7 mouse cellular contexts compared by ENCODE assay signal in the genomic region with DNA sequence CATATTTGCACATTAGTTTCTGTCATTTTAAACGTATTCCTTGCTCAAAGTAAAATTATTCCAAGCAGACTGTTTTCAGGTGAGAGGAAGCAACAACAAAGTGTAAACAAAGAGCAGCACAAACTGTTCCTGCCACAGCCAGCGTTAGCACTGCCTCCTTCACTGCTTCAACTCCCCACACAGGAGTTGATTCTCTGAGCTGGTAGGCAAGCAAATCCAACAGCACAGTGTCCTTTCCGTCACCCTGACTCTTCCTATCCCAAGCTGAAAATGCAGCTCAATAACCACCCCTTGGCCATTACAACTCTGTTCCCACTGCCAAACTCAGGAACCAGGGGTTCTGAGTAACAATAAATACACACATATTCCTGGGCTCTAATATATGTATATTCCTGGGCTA. TPM values are rescaled to one million over a fixed set of nuclear protein-coding genes. Genes with fewer than 3 reads are reported as not detected.
DNase-seq lines count a peak whose midpoint lies in the region; ATAC-seq and TF ChIP-seq lines count a peak whose summit lies in the region.

No protein-coding gene starts in this region.

- DNase-seq in spleen, adult 2 months (ENCODE audit: low read depth in 1 of 2, low spot score in 2 of 2), result no peak
- no peak for DNase-seq in spleen, postnatal 10 days (ENCODE audit: low spot score in 2 of 2)
- DNase-seq in forebrain, embryonic 10.5 days (ENCODE audit: extremely low spot score, low spot score), result no peak
- DNase-seq in cerebellum, postnatal 25 days, result no peak
- DNase-seq in adrenal gland, adult 8-10 months, result no peak

- ATAC-seq in limb, embryonic 12.5 days (ENCODE audit: insufficient number of reproducible peaks, insufficient read depth, low FRiP score, low TSS enrichment, low read depth), result no peak
- no peak for ATAC-seq in stomach, embryonic 15.5 days (ENCODE audit: insufficient read depth, low FRiP score, low read depth)

- peak overlapping the region; percentile 45; the same call in 1 of the 2 replicates for H3K9ac ChIP-seq in limb, embryonic 12.5 days (replicated peaks)
- H3K9ac ChIP-seq in stomach, embryonic 15.5 days, result no peak overlapping the region

- TF ChIP-seq CTCF in spleen, adult 2 months (IDR thresholded peaks at IDR 0.05; ENCODE audit: extremely low read depth, insufficient read depth, insufficient read length, insufficient replicate concordance), result no peak

- H3K4me1 ChIP-seq in spleen, adult 2 months (ENCODE audit: control insufficient read depth, insufficient read depth, insufficient read length), result peaks cover 9% of the 10 kb centered on the region; the same call in 1 of the 2 replicates
- peaks cover 54% of the 10 kb centered on the region for H3K4me1 ChIP-seq in forebrain, embryonic 10.5 days
- H3K4me1 ChIP-seq in limb, embryonic 12.5 days (replicated peaks), result peaks cover 39% of the 10 kb centered on the region
- peaks cover 8% of the 10 kb centered on the region; the same call in 1 of the 2 replicates for H3K4me1 ChIP-seq in stomach, embryonic 15.5 days

- no peaks in the 10 kb centered on the region for H3K27me3 ChIP-seq in spleen, adult 2 months (ENCODE audit: control insufficient read depth, insufficient read depth, low read length)
- H3K27me3 ChIP-seq in forebrain, embryonic 10.5 days (ENCODE audit: poor library complexity, severe bottlenecking), result no peaks in the 10 kb centered on the region
- no peaks in the 10 kb centered on the region for H3K27me3 ChIP-seq in limb, embryonic 12.5 days
- no peaks in the 10 kb centered on the region for H3K27me3 ChIP-seq in stomach, embryonic 15.5 days (replicated peaks)

- H3K4me2 ChIP-seq in limb, embryonic 12.5 days, result peak overlapping the region; percentile 90
- H3K4me2 ChIP-seq in stomach, embryonic 15.5 days, result peak overlapping the region; percentile 56

- no peaks in the 10 kb centered on the region for H3K36me3 ChIP-seq in spleen, adult 2 months (ENCODE audit: control insufficient read depth, insufficient read depth, low read length)
- H3K36me3 ChIP-seq in forebrain, embryonic 10.5 days (replicated peaks), result peaks cover 7% of the 10 kb centered on the region; the same call in 1 of the 2 replicates
- no peaks in the 10 kb centered on the region for H3K36me3 ChIP-seq in limb, embryonic 12.5 days
- no peaks in the 10 kb centered on the region for H3K36me3 ChIP-seq in stomach, embryonic 15.5 days

- WGBS in spleen, adult 2 months, result 41% methylated on average over 3 of the region's 3 CpGs
- 26% methylated on average over 3 of the region's 3 CpGs for WGBS in forebrain, embryonic 10.5 days
- 13% methylated on average over 3 of the region's 3 CpGs for WGBS in limb, embryonic 12.5 days
- 12% methylated on average over 3 of the region's 3 CpGs for WGBS in stomach, embryonic 15.5 days

- H3K9me3 ChIP-seq in forebrain, embryonic 10.5 days, result no peaks in the 10 kb centered on the region
- H3K9me3 ChIP-seq in limb, embryonic 12.5 days, result no peaks in the 10 kb centered on the region
- H3K9me3 ChIP-seq in stomach, embryonic 15.5 days, result no peaks in the 10 kb centered on the region

- peak overlapping the region; percentile 37; the same call in 1 of the 2 replicates for H3K4me3 ChIP-seq in spleen, adult 2 months (ENCODE audit: extremely low read depth, insufficient read depth, insufficient read length)
- peak overlapping the region; percentile 89 for H3K4me3 ChIP-seq in forebrain, embryonic 10.5 days
- H3K4me3 ChIP-seq in limb, embryonic 12.5 days (replicated peaks), result peak overlapping the region; percentile 40
- peak overlapping the region; percentile 33 for H3K4me3 ChIP-seq in stomach, embryonic 15.5 days (replicated peaks)

- no peak overlapping the region for H3K27ac ChIP-seq in spleen, adult 2 months (ENCODE audit: insufficient read depth, low read length)
- H3K27ac ChIP-seq in forebrain, embryonic 10.5 days, result no peak overlapping the region
- H3K27ac ChIP-seq in limb, embryonic 12.5 days, result no peak overlapping the region
- no peak overlapping the region for H3K27ac ChIP-seq in stomach, embryonic 15.5 days

- TF ChIP-seq POLR2A in spleen, adult 2 months (IDR thresholded peaks at IDR 0.05; ENCODE audit: low read depth, low read length), result no peak

RNA-seq across cellular contexts. Expression of gene Man1a2, which starts 2.5 kb away (rescaled TPM):
- polyA plus RNA-seq in spleen, adult 2 months (2012; rRNA removed), result 4.4 and 20.9 TPM in 2 replicates
- polyA plus RNA-seq in forebrain, embryonic 10.5 days (2016; fragmentation: Nextera tagmentation; extraction: Ambion mirVana), result 39.1 and 45.6 TPM in 2 replicates
- 80.9 and 98.4 TPM in 2 replicates for polyA plus RNA-seq in limb, embryonic 12.5 days (2016; fragmentation: Nextera tagmentation; extraction: Ambion mirVana)
- 93.1 and 94.8 TPM in 2 replicates for polyA plus RNA-seq in stomach, embryonic 15.5 days (2015; fragmentation: Nextera tagmentation; extraction: Ambion mirVana)
- 100 to 1,000 TPM in 3 of 4 experiments, 10 to 100 TPM in 1; 99.9 to 119 (median 108) TPM for total RNA-seq in adrenal gland, adult 8-10 months (2022)

Comparison
In these comparisons a context has a peak if more than half of its experiments do, and no peak if none do; other contexts are left out.
1. H3K4me3 ChIP-seq: peak in every context shown above with its lines; median percentile 89 in forebrain, embryonic 10.5 days; 40 in limb, embryonic 12.5 days; 37 in spleen, adult 2 months; 33 in stomach, embryonic 15.5 days.